Mouse (Mus musculus) stomach, embryonic 14.5 days (tissue): ENCODE data around the gene Fancf. TPM values are rescaled to one million over a fixed set of nuclear protein-coding genes. Genes with fewer than 3 reads are reported as not detected.

Experiments used
- ATAC-seq: fragments of 200-750 bp; cut with Nextera tagmentation; 2 replicates; pipeline ENCODE4 v1.8.0; 2017; ENCODE audit warnings: low read depth, moderate TSS enrichment; ENCODE audit not compliant: insufficient number of reproducible peaks, insufficient read depth, low FRiP score
- H3K27ac ChIP-seq: fragments of 300-500 bp; sonication (generic); 2 replicates; pipeline ENCODE4 v1.5.1; 2014; ENCODE audit warnings: mild to moderate bottlenecking, low read length, moderate library complexity, mixed read lengths
- H3K27me3 ChIP-seq: fragments of 300-500 bp; sonication (generic); 2 replicates; pipeline ENCODE4 v1.6.1; 2014; ENCODE audit warnings: low read length, control low read depth, mixed read lengths; ENCODE audit not compliant: control insufficient read depth, insufficient read depth
- H3K36me3 ChIP-seq: fragments of 300-500 bp; sonication (generic); 2 replicates; pipeline ENCODE4 v1.6.1; 2014; ENCODE audit warnings: mild to moderate bottlenecking, control low read depth, low read length, moderate library complexity, mixed read lengths; ENCODE audit not compliant: control insufficient read depth, insufficient read depth
- H3K4me1 ChIP-seq: fragments of 300-500 bp; sonication (generic); 2 replicates; pipeline ENCODE4 v1.6.1; 2014; ENCODE audit warnings: low read length, control low read depth, mixed read lengths; ENCODE audit not compliant: control insufficient read depth, insufficient read depth
- H3K4me2 ChIP-seq: fragments of 300-500 bp; sonication (generic); replicated peaks from 2 replicates; pipeline ENCODE4 v1.6.1; 2014; ENCODE audit warnings: low read depth, low read length, control low read depth
- H3K4me3 ChIP-seq: fragments of 300-500 bp; sonication (generic); 2 replicates; pipeline ENCODE4 v1.5.1; 2014; ENCODE audit warnings: low read depth, low read length, control low read depth
- H3K9ac ChIP-seq: fragments of 300-500 bp; sonication (generic); replicated peaks from 2 replicates; pipeline ENCODE4 v1.6.1; 2014; ENCODE audit warnings: low read depth, mild to moderate bottlenecking, control low read depth, low read length, moderate library complexity, mixed read lengths
- H3K9me3 ChIP-seq: fragments of 300-500 bp; sonication (generic); 2 replicates; pipeline ENCODE4 v1.6.1; 2016; ENCODE audit warnings: low read depth, low read length, control low read depth; ENCODE audit not compliant: control insufficient read depth
- WGBS: fragments of 180-500 bp; shearing (Covaris S2); extraction: QIAGEN DNeasy Blood & Tissue Kit; methylation state at CpG from one replicate; pipeline ENCODE4 v1.1.7; 2014; 5-methylcytosine and 5-hydroxymethylcytosine counted together
- polyA plus RNA-seq: library from polyadenylated mRNA; unstranded; fragments of >200 nt; fragmentation: Nextera tagmentation; extraction: Ambion mirVana; gene quantifications from 2 replicates; pipeline ENCODE4 v1.2.1, GENCODE M21; 2014

Fancf gene
- polyA plus RNA-seq, 1 experiment from 2014 or later = 5.1 TPM

DNA sequence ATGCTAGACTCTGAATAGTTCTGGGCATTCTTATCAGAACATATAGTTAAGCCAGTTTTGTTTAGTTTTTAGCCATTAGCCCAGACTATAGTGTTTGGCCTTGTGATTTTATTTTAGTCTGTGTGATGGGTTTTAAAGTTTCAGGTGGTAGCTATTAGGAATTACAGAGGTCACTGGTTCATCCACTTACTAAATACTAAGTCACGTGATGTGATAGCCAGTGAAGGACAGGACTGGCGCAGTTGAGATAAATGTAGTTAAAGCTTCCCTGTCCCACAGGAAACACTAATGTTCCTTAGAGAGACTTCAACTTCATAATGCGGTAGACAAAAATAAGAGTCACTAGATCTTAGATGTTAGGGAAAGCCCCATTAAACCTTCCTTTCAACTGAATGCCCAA lies 775 bp upstream of the Fancf start:
- peak overlapping the region; percentile 79; the same call in 1 of the 2 replicates for H3K9ac ChIP-seq
- 0 out of 2 replicates have a peak overlapping the region, but pooled peaks have one; percentile 96 for H3K27ac ChIP-seq
- ATAC-seq = no peak
- 55% methylated on average over 3 of the region's 3 CpGs for WGBS
- H3K27me3 ChIP-seq = no peaks in the 10 kb centered on the region
- H3K9me3 ChIP-seq = no peaks in the 10 kb centered on the region
- no peaks in the 10 kb centered on the region for H3K36me3 ChIP-seq
- H3K4me1 ChIP-seq = peaks cover 8% of the 10 kb centered on the region
- peak overlapping the region; percentile 72 for H3K4me2 ChIP-seq
- H3K4me3 ChIP-seq = peak overlapping the region; percentile 62

DNA sequence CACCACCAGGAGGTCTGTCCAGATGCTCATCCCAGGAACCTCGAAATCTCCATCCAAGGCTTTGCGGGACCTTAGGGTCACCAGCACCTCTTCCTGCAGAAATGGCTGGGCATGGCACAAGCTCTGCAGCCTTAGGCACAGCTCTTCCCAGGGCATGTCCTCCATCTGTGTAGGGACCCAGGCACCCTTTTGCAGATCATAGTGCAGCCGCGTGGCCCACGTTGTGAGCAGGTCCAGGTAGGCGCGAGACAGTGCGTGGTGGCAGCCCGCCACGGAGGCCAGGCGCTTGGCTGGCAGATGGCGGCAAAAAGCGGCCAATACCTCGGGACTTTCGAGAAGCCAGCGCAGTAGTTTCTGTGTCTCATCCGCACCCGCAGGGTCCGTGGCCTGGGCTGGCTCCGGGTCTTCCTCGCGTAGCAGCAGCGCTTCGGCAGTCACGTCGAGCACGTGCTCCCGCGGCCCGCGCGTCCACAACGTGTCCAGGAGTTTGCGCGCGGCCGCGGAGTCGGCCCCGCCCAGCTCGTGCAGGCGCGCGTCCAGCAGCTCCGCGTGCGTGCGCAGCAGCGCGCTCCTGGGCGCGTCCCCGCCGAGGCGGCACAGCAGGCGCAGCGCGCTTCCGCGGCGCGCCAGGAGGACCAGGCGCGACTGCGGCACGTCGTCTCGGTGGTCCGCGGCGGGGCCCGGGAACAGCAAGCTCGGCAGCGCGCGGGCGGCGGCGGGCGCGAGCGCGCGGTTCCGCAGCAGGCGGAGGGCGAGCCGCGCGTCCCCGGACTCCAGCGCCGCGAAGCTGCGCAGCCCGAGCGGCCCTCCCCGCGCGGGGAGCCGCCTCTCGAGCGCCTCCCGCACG lies 594 bp downstream of the Fancf start, which contains the start of gene Gas2:
Gene Gas2 (plus strand): TSS at position 766 of the 847 bp plus-strand sequence.
- Histone ChIP-seq H3K4me1 (peaks cover 8% of the 10 kb centered on the region), H3K9me3 (no peaks in the 10 kb centered on the region), H3K4me2 (peak within 1 kb of the TSS; percentile 72), H3K4me3 (peak within 1 kb of the TSS; percentile 62), H3K36me3 (no peaks in the 10 kb centered on the region), H3K9ac (peak within 1 kb of the TSS; percentile 79), H3K27ac (peak within 1 kb of the TSS; percentile 96), H3K27me3 (no peaks in the 10 kb centered on the region)
- WGBS = 12% methylated on average over 73 of the region's 105 CpGs
- ATAC-seq = peak; percentile 85

DNA sequence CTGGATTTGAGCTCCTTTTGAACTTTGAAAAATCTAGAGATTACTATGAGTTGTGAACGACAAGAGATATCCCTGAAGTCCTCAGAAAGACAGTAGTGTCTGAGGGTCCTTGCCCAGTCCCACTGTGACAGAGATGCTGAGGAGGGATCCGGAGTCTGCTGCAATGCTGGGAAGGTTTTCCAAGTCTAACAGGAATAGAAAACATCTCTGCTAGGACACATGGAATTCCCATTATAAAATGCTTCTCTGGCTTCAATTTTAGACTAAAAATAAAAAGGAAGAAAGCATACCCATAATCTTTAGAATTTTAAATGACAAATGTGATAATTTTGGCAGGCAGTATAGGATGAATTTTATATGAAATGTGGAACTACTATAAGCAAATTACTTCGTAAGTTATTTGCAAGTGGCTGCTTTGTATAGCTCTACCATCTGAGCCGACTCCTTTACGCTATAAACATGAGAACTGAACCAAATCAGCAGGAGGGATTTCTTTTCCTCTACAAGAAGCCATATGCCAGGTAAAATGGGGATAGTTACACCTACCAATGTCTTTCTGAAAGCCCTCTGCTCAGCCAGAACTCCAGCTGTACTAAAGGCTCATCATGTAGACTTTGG lies 10.1 kb downstream of the Fancf start:
- WGBS = 89% methylated on average over 5 of the region's 5 CpGs
- Histone ChIP-seq H3K4me3 (no peak overlapping the region), H3K4me2 (no peak overlapping the region), H3K9me3 (no peaks in the 10 kb centered on the region), H3K9ac (no peak overlapping the region), H3K27me3 (no peaks in the 10 kb centered on the region), H3K27ac (no peak overlapping the region), H3K4me1 (no peaks in the 10 kb centered on the region), H3K36me3 (no peaks in the 10 kb centered on the region)
- ATAC-seq = no peak

DNA sequence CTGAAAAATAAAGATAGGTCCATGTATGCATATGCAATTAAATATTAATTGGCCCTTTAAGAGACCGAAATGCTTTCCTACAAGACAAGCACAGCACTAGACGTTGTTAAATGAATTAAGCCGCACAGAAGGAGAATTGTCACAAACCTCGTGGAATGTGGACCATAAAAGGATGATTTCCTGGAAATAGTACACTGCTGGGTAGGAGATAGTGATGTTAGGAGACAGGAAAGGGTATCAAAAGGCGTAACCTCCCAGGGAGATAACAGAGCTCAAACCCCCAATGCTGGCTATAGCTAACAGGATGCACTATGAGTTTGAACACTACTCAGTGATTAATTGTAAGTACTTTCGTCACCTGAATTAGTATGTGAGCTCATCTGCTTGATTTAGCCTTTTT lies 11.2 kb downstream of the Fancf start:
- no peak overlapping the region for H3K27ac ChIP-seq
- no peak overlapping the region for H3K4me3 ChIP-seq
- H3K4me1 ChIP-seq = no peaks in the 10 kb centered on the region
- H3K9ac ChIP-seq = no peak overlapping the region
- no peaks in the 10 kb centered on the region for H3K36me3 ChIP-seq
- no peaks in the 10 kb centered on the region for H3K9me3 ChIP-seq
- no peak for ATAC-seq
- H3K4me2 ChIP-seq = no peak overlapping the region
- WGBS = 79% methylated on average over 6 of the region's 6 CpGs
- no peaks in the 10 kb centered on the region for H3K27me3 ChIP-seq

DNA sequence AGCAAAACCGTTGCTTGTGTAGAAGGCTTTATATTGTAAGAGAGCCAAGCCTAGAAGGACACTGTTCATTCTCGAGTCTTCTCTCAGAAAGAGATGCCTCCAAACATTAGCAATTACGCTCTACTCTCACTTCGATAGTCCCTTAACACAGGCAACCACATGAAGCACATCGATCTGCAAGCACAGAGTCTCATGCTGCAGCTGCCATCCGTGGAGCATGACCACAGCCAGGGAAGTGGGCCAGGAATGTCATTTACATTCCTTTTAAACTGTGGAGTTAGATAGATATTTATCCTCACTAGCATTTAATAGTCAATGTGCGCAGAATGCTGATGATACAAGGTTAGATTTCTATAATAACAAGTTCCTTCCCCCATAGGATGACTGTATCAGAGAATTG lies 21.6 kb downstream of the Fancf start:
- H3K4me1 ChIP-seq = no peaks in the 10 kb centered on the region
- no peaks in the 10 kb centered on the region for H3K27me3 ChIP-seq
- 61% methylated on average over 7 of the region's 7 CpGs for WGBS

DNA sequence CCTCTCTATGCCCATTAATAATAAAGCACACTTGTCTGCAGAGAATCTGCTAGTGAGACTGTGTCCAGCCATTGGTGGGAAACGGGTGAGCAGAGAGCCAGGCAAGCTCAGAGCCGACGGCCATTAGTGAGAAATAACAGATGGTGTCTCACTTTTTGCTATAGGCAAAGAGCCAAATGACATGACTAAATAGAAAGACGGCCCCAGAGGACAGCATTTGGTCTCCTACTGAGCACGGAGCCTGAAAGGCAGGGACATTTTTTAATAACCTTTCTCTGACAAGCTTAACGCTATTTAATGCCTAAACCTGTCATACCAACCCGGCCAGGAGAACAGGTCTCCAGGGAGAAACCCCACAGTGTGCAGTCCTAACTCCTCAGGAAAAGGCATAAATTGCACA lies 30.1 kb downstream of the Fancf start:
- Histone ChIP-seq H3K4me1 (no peaks in the 10 kb centered on the region), H3K27ac (no peak overlapping the region), H3K36me3 (no peaks in the 10 kb centered on the region), H3K9me3 (no peaks in the 10 kb centered on the region), H3K27me3 (no peaks in the 10 kb centered on the region), H3K4me2 (no peak overlapping the region), H3K9ac (no peak overlapping the region), H3K4me3 (no peak overlapping the region)
- peak; percentile 85; the same call in 1 of the 2 replicates for ATAC-seq
- WGBS = 18% methylated on average over 7 of the region's 7 CpGs

More for the DNA sequence above, 21.6 kb downstream of the Fancf start:
- Histone ChIP-seq H3K9ac (no peak overlapping the region), H3K36me3 (no peaks in the 10 kb centered on the region), H3K9me3 (no peaks in the 10 kb centered on the region; the same call in 1 of the 2 replicates), H3K4me3 (no peak overlapping the region), H3K27ac (no peak overlapping the region), H3K4me2 (no peak overlapping the region)
- 0 out of 2 replicates have a peak, but pooled peaks have one; percentile 18 for ATAC-seq

DNA sequence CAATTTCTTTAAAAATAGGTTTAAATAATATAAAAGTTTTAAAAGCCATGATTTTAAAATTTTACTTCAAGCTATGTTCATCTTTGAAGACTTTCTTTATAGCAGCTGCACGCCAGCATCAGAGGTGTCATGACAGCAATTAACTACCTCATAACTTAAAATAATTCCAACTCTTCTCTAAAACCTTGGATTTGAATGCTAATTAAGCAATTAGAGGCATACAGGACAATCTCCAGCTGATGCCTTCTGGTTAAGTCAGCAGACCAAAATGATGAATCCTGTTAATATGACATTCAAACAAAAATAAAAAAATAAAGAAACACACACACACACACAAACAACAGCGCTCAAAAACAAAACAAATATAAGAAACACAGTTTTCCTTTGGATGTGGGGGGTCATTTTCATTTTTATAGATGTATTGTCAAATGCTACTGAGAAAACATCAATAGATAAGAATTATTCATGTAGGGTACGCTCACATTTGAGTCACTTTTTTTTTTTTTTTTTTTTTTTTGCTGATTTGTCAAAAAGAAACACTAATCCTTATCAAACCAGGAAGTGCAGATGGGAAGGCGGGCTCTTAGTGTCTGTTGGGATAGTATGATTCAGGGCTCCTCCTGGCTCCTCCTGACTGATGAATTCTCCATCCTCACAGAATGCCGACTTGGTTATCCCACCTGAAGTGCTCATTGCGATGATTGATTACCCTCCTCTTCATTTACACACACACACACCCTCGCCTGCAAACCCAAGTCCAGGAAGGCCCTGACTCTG lies 38.3 kb downstream of the Fancf start:
- H3K9me3 ChIP-seq = no peaks in the 10 kb centered on the region
- no peak overlapping the region for H3K4me2 ChIP-seq
- H3K27ac ChIP-seq = no peak overlapping the region
- no peaks in the 10 kb centered on the region for H3K4me1 ChIP-seq
- no peak for ATAC-seq
- 71% methylated on average over 7 of the region's 7 CpGs for WGBS
- H3K4me3 ChIP-seq = no peak overlapping the region
- no peaks in the 10 kb centered on the region for H3K27me3 ChIP-seq
- no peaks in the 10 kb centered on the region for H3K36me3 ChIP-seq
- H3K9ac ChIP-seq = no peak overlapping the region

DNA sequence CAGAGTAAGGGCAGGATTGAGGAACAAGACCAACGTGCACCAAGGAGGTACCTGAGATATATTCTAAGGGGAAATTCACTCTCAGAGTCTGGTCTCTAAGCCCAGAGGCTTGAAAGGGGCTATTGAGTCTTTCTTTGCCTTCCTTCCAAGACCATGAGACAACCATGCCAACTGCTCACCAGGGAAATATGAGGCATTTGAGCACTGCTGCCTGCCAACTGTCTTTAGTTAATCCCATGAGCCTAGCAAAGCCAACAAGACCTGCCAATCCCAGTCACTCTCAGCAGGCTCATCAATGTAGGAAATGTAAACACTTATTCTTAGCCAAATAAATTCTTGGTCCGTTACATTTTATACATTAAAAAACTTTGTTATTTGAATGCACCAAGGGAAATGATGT lies 40.6 kb downstream of the Fancf start:
- WGBS = 47% methylated on average over 2 of the region's 2 CpGs
- Histone ChIP-seq H3K4me2 (no peak overlapping the region), H3K27ac (no peak overlapping the region), H3K9ac (no peak overlapping the region), H3K36me3 (no peaks in the 10 kb centered on the region), H3K4me3 (no peak overlapping the region), H3K4me1 (no peaks in the 10 kb centered on the region), H3K9me3 (no peaks in the 10 kb centered on the region), H3K27me3 (no peaks in the 10 kb centered on the region)
- no peak for ATAC-seq
